Mouse (Mus musculus) macrophage (primary cell): Measurements from ENCODE around the gene Aadacl2. TPM values are rescaled to one million over a fixed set of nuclear protein-coding genes. Genes with fewer than 3 reads are reported as not detected.

Experiments
- H3K27ac ChIP-seq: fragments of 350-480 bp; formaldehyde crosslinking; 2 replicates; pipeline ENCODE4 v1.9.0; 2021
- H3K36me3 ChIP-seq: fragments of 350-480 bp; formaldehyde crosslinking; 2 replicates; pipeline ENCODE4 v1.9.0; 2021; ENCODE audit errors: inconsistent target
- H3K4me3 ChIP-seq: fragments of 350-480 bp; formaldehyde crosslinking; 2 replicates; pipeline ENCODE4 v1.9.0; 2021; ENCODE audit errors: inconsistent target
- H3K79me2 ChIP-seq: fragments of 350-480 bp; formaldehyde crosslinking; 2 replicates; pipeline ENCODE4 v1.9.0; 2021; ENCODE audit errors: inconsistent target
- WGBS: methylation state at CpG from one replicate; pipeline ENCODE4 v1.1.7; 2026; ENCODE audit warnings: inconsistent platforms; ENCODE audit not compliant: missing documents; 5-methylcytosine and 5-hydroxymethylcytosine counted together
- polyA plus RNA-seq: library from polyadenylated mRNA; stranded (reverse); fragments of 250-400 nt; gene quantifications from 3 replicates; pipeline ENCODE4 v1.2.4, GENCODE M21; 2018; ENCODE audit warnings: inconsistent platforms
- total RNA-seq, 78 experiments: library from RNA; depleted of rRNA; stranded (reverse); fragments of 250-400 nt; gene quantifications; 1 replicate in 9 of 78; 2 replicates in 24 of 78; 3 replicates in 43 of 78; 4 replicates in 2 of 78; pipeline ENCODE4 v1.2.4; 2018; ENCODE audit warnings: inconsistent platforms in 56 of 78

Aadacl2 gene
- not detected for total RNA-seq (2018; cell fraction: chromatin; rRNA removed)
- total RNA-seq (2018; cell fraction: cytosol; rRNA removed): not detected
- total RNA-seq (2018; cell fraction: nucleus; rRNA removed): not detected
- polyA plus RNA-seq: not detected in 3 replicates

DNA sequence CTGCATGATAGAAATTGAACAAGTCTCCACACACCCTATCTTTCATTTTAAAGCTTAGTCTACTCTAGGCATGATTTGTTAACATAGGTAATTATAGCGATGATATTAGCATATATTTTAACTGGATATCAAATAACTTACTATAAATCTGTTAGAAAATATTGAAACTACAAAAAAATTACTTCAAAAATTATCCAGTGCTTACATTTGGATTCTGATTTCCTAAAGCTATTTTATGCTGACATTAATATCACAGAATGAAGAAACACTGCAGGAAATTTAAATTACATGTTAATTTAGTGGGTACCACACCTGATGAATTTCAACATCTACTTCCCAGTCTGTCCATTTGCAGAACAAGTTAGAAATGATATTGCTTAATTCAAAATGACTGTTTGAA lies at the start of gene Aadacl2:
Gene Aadacl2, plus strand, starts transcription at position 301 of the 400 bp plus-strand sequence.
- H3K4me3 ChIP-seq: no peak within 1 kb of the TSS
- 100% methylated on average over 1 of the region's 1 CpGs for WGBS
- no peaks in the 10 kb centered on the region for H3K79me2 ChIP-seq
- H3K27ac ChIP-seq: no peak within 1 kb of the TSS
- no peaks in the 10 kb centered on the region for H3K36me3 ChIP-seq

DNA sequence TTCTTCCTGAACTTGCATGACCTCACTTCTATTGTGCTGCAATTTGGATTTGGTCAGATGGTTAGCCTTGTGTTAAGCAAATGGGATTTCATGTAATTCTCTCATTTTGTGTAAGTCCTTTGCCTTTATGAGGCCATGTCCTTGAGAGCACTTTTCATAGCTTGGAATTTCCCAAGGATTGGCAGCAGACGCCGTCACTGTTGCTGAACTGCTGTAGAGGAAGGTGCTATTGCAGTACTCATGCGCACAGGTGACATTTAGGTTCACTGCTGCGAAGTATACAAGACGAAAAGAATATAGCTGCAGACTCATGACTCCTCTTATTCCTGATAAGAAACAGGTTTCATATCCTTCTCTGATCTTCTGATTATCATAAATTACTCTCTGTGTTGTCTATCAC lies 35.7 kb upstream of the Aadacl2 start:
- H3K79me2 ChIP-seq: no peaks in the 10 kb centered on the region
- H3K4me3 ChIP-seq: no peak overlapping the region
- H3K36me3 ChIP-seq: no peaks in the 10 kb centered on the region
- H3K27ac ChIP-seq: no peak overlapping the region
- WGBS: 97% methylated on average over 5 of the region's 5 CpGs

DNA sequence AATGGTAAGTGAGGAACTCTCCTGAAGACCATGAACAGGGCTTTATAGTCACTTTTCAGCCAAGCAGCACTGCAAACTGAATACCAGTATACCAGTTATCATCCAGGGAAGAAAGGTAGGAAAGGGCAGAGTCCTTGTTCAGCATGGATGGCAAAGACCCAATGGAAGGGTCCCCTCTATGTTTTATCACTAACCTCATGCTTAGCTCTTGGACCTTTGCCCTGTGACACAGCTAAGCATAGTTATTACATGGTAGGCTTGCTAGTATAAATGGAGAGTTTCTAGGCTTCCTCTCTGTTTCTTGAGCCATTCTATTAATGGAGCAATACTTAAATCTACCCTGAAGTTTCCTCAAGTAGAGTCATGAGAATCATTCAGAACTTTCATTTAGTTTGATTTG lies 32.0 kb upstream of the Aadacl2 start:
- H3K79me2 ChIP-seq: no peaks in the 10 kb centered on the region
- H3K4me3 ChIP-seq: no peak overlapping the region
- H3K27ac ChIP-seq: no peak overlapping the region
- no peaks in the 10 kb centered on the region for H3K36me3 ChIP-seq

DNA sequence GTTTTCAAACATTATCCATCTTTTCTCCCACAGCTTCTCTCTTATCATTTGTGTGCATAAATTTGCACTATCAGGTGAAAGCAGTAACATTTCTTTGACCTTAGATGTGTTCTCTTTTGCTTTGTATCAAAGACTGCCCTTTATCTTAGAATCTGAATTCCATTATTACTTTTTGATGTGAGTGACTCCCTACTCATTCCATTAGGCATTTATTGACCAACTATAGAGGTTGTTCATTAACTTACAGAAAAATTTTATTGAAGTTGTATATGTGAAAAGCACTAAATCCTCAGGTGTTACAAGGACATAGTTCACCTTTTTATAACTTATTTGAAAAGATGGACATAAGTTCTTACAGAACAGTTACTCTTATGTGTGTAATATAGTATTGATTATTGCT lies 2.9 kb upstream of the Aadacl2 start:
- H3K27ac ChIP-seq: no peak overlapping the region
- no peaks in the 10 kb centered on the region for H3K79me2 ChIP-seq
- H3K36me3 ChIP-seq: no peaks in the 10 kb centered on the region
- no peak overlapping the region for H3K4me3 ChIP-seq

DNA sequence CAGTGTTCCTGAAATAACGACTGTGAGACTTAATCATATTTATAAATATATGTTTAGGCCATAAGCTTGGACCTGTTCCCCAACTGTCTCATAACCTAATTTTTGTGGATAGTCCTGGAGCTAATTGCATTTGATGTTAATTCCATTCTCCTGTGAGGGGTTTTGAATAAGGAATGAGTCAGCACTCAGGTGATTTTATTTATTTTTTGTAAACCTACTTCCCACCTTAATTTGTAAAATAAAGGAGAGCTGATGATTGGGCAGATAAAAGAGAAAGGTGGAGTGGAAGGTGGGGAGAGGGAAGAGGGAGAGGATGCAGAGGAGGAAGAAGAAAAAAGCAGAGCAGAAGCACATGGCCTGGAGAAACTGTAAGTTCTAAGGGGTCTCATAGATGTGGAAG lies 18.9 kb downstream of the Aadacl2 start, which contains the start of gene Aadac:
Gene Aadac, plus strand, starts transcription at position 301 of the 400 bp plus-strand sequence.
- WGBS: 78% methylated on average over 1 of the region's 1 CpGs
- Histone ChIP-seq H3K4me3 (no peak within 1 kb of the TSS), H3K27ac (no peak within 1 kb of the TSS), H3K36me3 (no peaks in the 10 kb centered on the region), H3K79me2 (no peaks in the 10 kb centered on the region)

DNA sequence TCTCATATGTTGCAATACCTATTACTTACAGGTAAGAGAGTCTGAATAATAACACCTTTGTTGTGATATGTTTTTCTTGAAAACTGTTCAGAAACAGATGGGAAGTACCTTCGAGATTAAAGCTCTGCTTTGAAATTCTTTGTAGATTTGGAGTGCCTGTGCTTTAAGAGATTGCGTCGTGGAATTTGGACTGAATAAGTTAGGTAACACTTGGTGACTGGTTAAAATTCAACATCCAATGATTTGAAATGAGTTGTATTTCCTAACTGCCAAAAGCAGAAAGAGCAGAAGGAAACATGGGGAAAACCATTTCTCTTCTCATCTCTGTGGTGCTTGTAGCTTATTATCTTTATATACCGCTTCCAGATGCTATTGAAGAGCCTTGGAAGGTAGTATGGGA lies 25.0 kb downstream of the Aadacl2 start:
- 93% methylated on average over 4 of the region's 4 CpGs for WGBS
- no peak overlapping the region for H3K4me3 ChIP-seq
- H3K36me3 ChIP-seq: no peaks in the 10 kb centered on the region
- no peak overlapping the region for H3K27ac ChIP-seq
- no peaks in the 10 kb centered on the region for H3K79me2 ChIP-seq

DNA sequence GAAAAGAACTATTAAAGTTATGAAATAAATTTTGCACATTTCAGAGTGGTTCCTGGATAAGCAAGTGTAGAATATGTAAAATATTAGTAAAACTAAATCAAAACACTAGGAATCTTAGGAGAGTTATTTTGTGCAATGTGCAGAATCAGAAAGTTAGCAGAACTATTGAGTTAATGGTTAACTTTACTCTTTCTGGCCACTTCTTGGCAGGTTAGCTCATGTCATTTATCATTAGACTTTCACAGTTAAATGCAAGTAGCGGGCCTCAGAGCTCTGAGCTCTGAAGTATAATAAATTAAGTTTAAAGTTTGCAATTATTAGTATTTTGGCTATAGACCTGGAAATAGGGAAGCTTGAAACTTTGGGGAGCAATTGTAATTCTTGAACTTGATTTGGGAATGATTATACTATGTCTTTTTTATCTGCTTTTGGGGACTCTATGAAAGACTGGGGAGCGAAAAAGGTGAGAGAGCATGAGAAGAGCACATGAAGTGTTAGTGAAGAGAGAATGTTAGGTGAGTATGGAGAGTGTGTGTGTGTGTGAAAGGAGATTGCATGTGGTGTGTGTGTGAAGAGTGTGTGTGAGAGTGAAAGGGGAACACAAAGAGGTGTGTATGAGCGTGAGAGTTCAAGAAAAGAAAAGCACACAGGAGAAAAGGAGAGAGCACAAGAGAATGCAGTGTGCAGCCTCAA lies 39.8 kb downstream of the Aadacl2 start:
- no peaks in the 10 kb centered on the region for H3K79me2 ChIP-seq
- no peaks in the 10 kb centered on the region for H3K36me3 ChIP-seq
- 97% methylated on average over 3 of the region's 3 CpGs for WGBS
- no peak overlapping the region for H3K27ac ChIP-seq
- H3K4me3 ChIP-seq: no peak overlapping the region

DNA sequence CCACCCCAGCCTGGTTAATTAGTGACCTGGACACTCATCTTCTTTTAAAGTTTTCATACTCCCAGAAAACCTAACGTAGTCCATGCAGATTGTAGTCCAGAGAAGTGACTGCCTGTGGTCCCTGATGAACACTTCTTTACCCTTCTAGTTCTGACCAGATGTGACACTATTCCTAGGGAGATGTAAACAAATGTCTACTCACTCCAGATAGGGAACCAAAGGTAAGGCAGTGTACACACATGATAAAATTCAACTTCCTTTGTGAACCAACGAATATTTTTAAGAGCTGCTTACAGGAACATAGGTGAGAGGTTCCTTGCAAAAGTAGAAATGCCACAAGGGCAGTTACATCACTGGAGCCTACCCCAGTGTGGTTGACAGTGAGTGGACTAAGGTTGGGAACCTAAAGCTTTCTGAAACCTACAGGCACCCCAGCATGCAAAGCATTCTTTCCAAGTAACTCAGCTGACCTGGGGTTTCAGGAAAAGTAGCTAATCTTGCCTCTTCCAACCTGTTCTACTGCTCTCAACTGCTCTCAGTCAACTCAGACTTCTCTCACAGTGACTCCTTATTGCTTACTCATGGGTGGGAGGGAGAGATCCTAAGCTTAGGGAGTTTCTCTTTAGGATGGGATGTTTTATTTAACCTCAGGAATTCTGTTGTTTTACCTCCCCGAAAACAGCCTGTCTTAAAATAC lies 46.8 kb downstream of the Aadacl2 start:
- H3K27ac ChIP-seq: no peak overlapping the region
- no peak overlapping the region for H3K4me3 ChIP-seq
- no peaks in the 10 kb centered on the region for H3K36me3 ChIP-seq
- WGBS: 59% methylated on average over 3 of the region's 3 CpGs
- H3K79me2 ChIP-seq: no peaks in the 10 kb centered on the region

DNA sequence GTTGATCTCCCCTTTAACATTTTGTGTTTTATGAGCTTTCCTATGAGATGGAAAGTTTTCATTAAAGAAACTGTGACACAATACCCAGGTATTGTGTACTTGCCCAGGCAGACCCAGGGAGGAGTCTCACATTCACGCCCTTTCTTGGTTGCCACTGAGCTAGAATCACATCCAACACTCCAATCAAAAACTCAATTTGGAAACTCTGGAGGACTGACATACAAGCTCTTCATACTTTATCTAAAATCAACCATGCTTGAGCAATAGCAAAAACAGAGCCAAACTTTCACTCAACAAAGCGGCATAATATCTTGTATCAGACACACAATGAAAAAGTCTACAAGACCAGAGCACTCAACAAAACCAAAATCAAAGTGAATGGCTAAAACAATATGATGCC lies 47.4 kb downstream of the Aadacl2 start:
- Histone ChIP-seq H3K27ac (no peak overlapping the region), H3K4me3 (no peak overlapping the region), H3K79me2 (no peaks in the 10 kb centered on the region), H3K36me3 (no peaks in the 10 kb centered on the region)
- 92% methylated on average over 2 of the region's 2 CpGs for WGBS

DNA sequence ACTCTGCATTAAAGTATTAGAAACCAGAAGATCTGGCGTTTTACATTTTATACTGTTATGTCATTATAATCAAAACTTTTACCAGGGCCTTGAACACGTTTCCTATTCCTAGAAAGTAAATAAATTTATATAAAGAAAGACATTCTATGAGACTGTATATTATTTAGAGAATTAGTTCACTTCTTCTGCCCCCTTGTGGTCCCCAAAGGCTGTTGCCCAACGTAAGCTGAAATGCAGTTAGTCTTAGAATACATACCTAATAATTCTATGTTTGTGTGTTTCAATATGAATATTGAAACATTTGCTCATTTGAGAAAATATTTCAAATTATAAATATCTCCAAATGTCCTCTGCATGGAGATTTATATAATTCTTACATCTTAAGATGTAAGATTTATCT lies 49.9 kb downstream of the Aadacl2 start:
- Histone ChIP-seq H3K27ac (no peak overlapping the region), H3K36me3 (no peaks in the 10 kb centered on the region), H3K79me2 (no peaks in the 10 kb centered on the region), H3K4me3 (no peak overlapping the region)
- WGBS: 52% methylated on average over 3 of the region's 3 CpGs

DNA sequence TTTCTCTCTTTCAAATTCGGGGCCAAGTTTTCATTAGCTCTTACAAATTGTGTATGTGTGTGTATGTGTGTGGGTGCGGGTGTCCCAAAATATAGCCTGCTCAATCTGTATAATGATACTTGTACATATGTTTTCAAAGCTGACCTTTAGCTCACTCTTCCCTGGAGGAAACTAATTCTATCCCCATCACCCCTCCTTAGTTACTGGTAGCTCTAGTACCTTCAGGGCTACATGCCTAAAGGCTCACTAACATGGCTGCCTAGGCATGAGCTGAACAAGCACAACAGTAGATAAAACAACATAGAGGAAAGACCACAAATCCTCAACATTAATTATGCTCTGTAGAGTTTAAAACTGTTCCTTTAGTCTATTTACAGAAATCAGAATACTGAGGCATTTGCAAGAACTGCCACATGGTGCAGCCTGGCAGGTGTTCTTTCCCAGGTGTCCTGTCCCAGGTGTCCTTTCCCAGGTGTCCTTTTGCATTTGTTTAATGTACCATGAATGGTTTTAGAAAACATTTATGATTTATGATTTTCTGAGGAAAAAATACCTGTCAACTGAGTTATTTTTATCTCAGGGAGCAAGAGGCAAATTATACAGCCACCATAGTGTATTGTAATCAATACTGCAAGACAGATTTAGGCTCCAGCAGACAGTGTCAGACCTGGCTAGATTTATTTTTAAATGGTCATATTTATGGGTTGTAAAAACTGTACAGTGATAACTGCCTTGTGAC lies 50.7 kb downstream of the Aadacl2 start:
- 100% methylated on average over 2 of the region's 2 CpGs for WGBS
- no peak overlapping the region for H3K4me3 ChIP-seq

DNA sequence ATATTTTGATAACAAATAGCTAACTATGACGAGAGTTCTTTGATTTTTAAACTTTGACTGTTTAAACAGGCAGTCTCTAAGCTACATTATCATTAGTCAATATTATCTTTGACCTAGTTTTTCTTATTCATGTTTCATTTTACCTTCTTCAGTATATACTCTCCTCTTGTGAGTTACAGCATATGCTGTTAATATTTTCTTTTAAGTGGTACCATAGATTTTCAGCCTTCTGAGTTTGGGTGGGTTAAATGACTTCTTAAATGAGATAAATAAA lies 51.2 kb downstream of the Aadacl2 start:
- no peak overlapping the region for H3K27ac ChIP-seq
- H3K4me3 ChIP-seq: no peak overlapping the region
- H3K36me3 ChIP-seq: no peaks in the 10 kb centered on the region
- no peaks in the 10 kb centered on the region for H3K79me2 ChIP-seq
- 100% methylated on average over 1 of the region's 1 CpGs for WGBS

More for the DNA sequence above, 50.7 kb downstream of the Aadacl2 start:
- no peaks in the 10 kb centered on the region for H3K36me3 ChIP-seq
- no peak overlapping the region for H3K27ac ChIP-seq
- H3K79me2 ChIP-seq: no peaks in the 10 kb centered on the region
